Mouse (Mus musculus) Muller cell, postnatal 12 days (primary cell): ENCODE results near the gene Tenm4.

ENCODE experiments used
- DNase-seq: peaks from one replicate; pipeline ENCODE4 v3.0.0-alpha.2; 2015; ENCODE audit errors: inconsistent ontology term

Gene Tenm4

GRCm38 (mm10) chr7:96170924-96171595 lies at the start of gene Tenm4:
Gene Tenm4, plus strand, starts transcription at chr7:96171246.
- no peak for DNase-seq

GRCm38 (mm10) chr7:96130763-96131162 lies 40.3 kb upstream of the Tenm4 start:
- no peak for DNase-seq

- DNase-seq, result no peak
Measured at GRCm38 (mm10) chr7:96131175-96131574, 39.9 kb upstream of the Tenm4 start.

DNA sequence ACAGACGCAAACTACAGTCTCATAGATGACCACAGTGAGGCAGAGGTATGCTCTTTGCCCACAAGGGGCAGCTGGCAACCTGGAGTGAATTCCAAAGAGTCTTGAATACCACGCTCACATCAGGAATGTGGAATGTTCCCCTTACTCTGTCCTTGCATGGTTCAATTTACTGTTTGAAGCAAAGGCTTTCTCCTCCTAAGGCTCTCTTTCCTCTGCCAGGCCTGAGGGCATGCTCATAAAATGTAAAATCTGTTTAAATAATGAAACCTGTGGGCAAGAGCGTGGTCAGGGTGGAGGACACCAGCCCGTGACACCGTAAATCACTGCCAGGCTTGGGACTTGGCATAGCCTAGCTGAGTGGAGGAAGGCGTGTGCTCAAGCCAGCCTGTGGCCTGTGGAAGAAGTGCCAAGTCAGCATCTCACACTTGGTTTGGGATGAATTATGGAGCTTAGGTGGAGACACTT lies 34.5 kb upstream of the Tenm4 start:
- peak; percentile 95 for DNase-seq

DNA sequence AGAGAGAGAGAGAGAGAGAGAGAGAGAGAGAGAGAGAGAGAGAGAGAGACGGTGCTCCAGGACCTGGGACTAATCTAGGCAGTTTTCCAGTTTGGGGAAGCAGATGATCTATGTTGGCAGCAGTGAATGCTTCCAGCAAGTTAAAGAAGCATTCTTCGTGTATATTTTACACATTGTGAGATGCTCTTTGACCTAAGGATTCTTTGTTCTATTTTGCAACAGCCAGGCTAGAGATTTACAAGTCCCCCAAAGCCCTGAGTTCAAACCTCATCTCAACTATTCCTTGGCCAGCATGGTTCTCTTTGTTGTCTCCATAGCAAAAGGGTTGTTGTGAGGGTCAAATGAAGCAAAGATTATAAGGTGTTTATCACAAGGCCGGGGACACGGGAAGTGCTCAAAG lies 29.2 kb upstream of the Tenm4 start:
- no peak for DNase-seq

GRCm38 (mm10) chr7:96142973-96143596 lies 28.0 kb upstream of the Tenm4 start:
- peak; percentile 72 for DNase-seq

DNA sequence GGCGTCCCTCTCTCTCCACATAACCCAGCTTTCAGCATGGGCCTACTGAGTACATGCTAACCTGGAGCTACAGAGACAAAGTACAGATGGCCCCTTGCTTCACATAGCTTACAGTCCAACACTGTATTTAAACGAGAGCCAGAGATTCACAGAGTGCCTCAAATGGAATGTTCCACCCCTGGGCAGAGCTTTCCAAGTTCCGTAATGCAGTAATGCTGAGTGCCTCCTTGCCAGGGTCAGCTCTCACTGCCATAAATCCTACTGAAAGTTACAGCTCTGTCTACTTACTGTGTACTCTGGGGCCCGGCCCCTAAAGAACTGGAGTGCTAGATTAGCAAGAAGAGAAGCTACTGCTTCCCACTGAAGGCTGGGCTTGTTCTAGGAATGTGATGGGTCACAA lies 23.6 kb upstream of the Tenm4 start:
- no peak for DNase-seq

- no peak for DNase-seq
Measured at GRCm38 (mm10) chr7:96148191-96148590, 22.9 kb upstream of the Tenm4 start.

- DNase-seq, result peak; percentile 49
Measured at GRCm38 (mm10) chr7:96151277-96151676, 19.8 kb upstream of the Tenm4 start.

DNA sequence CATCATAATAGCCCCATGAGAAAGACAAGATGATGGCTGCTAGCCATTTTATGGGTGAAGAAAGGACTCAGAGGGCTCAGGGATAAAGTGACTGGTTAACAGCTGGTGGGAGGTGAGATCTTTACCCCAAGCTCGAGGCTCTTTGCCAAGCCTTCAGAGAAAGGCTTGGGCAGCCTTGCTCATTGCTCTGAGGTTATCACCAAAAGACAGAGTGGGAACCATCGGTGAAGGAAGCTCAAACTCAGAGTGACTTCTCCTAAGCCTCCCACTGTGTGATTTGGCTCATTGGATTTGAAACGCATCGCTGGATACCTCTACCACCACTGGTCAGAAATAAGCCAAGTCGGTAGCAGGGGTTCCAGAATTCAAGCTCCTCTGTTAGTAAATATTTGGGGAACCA lies 19.1 kb upstream of the Tenm4 start:
- DNase-seq, result peak; percentile 34

GRCm38 (mm10) chr7:96152431-96152830 lies 18.6 kb upstream of the Tenm4 start:
- DNase-seq, result no peak

GRCm38 (mm10) chr7:96152924-96153359 lies 18.1 kb upstream of the Tenm4 start:
- DNase-seq, result peak; percentile 82

- DNase-seq, result no peak
Measured at GRCm38 (mm10) chr7:96154025-96154424, 17.0 kb upstream of the Tenm4 start.

GRCm38 (mm10) chr7:96156481-96157255 lies 14.4 kb upstream of the Tenm4 start:
- no peak for DNase-seq

DNA sequence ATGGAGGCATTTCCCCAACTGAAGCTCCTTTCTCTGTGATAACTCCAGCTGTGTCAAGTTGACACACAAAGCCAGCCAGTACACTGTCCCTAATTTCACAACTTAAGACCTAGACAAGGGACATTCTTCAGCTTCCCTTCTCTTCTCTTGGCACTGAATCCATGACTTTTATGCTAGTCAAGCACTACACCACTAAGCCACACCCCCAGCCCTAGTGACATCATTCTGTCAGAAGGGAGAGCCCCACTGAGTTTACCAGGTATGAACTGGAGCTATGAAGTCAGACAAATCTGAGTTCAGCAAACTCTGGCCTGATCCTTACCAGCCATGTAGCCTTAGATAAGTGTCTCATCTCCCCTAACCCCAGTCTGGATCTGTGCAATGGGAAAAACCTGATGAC lies 6.9 kb upstream of the Tenm4 start:
- no peak for DNase-seq

GRCm38 (mm10) chr7:96168921-96169320 lies 2.1 kb upstream of the Tenm4 start:
- no peak for DNase-seq

- DNase-seq, result no peak
Measured at GRCm38 (mm10) chr7:96171596-96172563, 834 bp downstream of the Tenm4 start.

- no peak for DNase-seq
Measured at GRCm38 (mm10) chr7:96176781-96177180, 5.7 kb downstream of the Tenm4 start.

DNA sequence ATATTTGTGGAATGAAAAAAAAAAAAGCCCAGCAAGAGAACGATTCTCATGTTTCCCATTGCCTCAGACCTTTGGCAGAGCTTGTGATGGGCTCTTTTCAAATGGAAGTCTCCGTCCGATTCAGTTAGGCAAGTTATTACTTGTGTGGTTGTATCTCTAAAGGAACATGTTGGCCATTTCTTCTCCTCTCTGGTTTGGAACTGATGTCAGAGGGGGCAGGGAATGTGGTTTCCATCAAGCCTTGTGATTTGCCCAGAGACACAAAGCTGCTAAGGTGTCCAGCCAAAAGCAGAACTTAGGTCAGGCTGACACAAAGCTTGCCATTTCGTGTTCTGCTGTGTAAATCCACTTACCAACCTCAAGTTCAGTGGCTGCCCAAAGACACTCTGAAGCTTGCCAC lies 10.7 kb downstream of the Tenm4 start:
- no peak for DNase-seq

- DNase-seq, result no peak
Measured at GRCm38 (mm10) chr7:96183195-96183594, 12.1 kb downstream of the Tenm4 start.

DNA sequence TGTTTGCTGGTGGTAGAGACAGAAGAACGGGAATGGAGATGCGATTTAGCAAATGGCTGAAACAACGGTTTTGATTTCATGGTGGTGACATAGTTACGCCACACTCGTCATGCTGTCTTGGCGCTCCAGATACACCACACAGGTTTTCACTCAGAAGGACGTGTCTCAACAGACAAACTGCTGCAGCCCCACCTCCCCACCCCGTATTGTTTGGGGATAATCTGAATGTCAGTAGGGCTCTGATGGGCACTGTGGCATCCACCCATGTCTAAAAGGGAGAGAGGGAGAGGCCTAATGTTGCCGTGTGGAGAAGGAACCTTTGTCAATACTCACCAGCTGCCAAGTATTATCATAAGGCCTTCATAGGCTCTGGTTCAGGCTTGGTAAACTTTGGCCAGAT lies 14.4 kb downstream of the Tenm4 start:
- no peak for DNase-seq
